Mouse (Mus musculus) G1E (cell line): ENCODE results near the gene Cacna2d2.

Experiments used
- CTCF ChIP-seq: IDR thresholded peaks from 2 replicates; pipeline ENCODE4 v1.5.1; 2012; ENCODE audit warnings: low read depth, low read length, inconsistent platforms, mixed read lengths
- GATA1 ChIP-seq: IDR thresholded peaks from 2 replicates; pipeline ENCODE4 v1.6.1; 2012; ENCODE audit warnings: borderline replicate concordance, low read length, inconsistent platforms, mixed read lengths
- POLR2AphosphoS5 ChIP-seq: IDR thresholded peaks from 2 replicates; pipeline ENCODE4 v1.6.1; 2012; ENCODE audit warnings: low read depth, low read length, inconsistent platforms; ENCODE audit not compliant: insufficient replicate concordance
- TAL1 ChIP-seq: conservative IDR thresholded peaks from 2 replicates; pipeline ENCODE4 v1.6.1; 2012; ENCODE audit warnings: low read depth, low read length, inconsistent platforms, mixed read lengths

DNA sequence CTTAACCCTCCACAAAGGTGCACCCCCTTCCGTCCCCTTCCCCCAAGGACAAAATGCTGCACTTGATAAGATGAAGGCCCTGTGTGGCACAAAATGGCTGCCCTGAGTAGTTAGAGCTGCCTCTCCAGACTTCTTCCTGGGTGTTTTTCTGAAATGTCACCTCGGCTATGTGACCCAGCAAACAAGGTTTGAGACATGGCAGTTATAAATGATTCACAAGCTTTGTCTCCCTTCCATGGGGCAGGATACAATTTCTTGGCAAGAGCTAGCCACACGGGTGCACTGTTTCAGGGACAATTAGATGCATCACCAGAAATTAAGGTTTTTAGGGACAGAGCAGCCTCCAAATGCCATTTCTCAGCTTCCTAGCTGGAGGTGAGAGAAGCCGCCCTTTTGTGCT, 141.0 kb downstream of the Cacna2d2 start:
- TF ChIP-seq CTCF, result no peak
- TF ChIP-seq TAL1, result no peak
- TF ChIP-seq POLR2AphosphoS5, result no peak
- no peak for TF ChIP-seq GATA1
